Mouse (Mus musculus) T-helper 2 cell (primary cell): ENCODE measurements around the gene Lrfn1.
"Not testable (repeated sequence)": the region's sequence is repeated elsewhere in the genome, so short reads cannot be mapped to it uniquely, and the experiment has no call there.

Experiments
- in situ Hi-C: fragments of 300-600 bp; cut with MboI, MseI; formaldehyde crosslinking; loops from one replicate; pipeline ENCODE4 v1.15.1; 2025; ENCODE audit warnings: high pct_unique_total_duplicates

The Lrfn1 gene

GRCm38 (mm10) chr7:28447101-28447830, 4.5 kb upstream of the Lrfn1 start:
- in situ Hi-C loops, result no loop called here

- in situ Hi-C loops, result no loop called here
Observed at GRCm38 (mm10) chr7:28447865-28448820, 3.6 kb upstream of the Lrfn1 start.

DNA sequence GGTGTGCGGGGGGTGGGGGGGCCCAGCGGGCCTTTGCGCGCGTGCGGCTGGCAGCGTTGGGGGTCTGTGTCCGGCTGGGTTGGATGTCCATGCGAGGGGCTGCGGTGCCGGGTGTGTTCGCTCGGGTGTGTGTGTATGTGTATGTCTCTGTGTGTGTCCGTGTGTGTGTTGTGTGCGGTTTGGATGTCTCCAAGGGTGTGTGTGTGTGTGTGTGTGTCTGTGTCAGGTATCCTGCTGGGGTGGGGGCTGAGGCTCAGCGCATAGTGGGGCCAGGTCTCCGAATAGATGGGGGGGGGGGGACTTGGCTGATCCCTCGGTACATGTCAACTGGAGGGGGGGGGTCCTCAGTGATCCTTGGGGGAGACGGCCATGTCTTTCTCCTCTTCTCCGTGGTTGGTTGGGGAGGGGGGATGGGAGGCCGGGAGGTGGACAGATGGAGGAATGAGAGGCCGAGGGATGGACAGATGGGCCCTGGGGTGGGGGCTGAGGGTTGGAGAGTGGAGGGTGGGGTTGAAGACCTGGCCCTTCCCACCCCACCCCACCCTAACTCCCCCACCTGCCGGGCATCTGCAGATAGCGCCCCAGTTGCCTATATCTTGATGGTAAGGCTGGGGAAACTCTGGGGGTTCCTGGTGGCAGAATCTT, 703 bp downstream of the Lrfn1 start:
- in situ Hi-C loops, result loop anchor here (5.0 kb wide), 1 partner anchor 75 kb away; no protein-coding TSS in a partner anchor

DNA sequence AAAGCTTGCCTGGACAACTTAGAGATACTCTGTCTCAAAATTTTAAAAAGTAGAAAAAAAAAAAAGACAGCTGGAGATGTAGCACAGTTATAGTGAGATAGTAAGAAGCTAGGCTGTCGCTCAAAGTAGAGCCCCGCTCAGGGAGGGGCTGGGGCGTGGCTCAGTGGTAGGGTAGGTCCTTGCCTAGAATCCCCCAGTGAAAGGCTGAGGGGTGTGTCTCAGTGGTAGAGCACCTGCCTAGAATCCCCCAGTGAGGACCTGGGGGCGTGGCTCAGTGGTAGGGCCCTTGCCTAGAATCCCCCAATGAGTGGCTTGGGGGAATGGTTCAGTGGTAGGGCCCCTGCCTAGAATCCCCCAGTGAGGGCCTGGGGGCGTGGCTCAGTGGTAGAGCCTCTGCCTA, 8.6 kb downstream of the Lrfn1 start:
- in situ Hi-C loops, result no loop called here

DNA sequence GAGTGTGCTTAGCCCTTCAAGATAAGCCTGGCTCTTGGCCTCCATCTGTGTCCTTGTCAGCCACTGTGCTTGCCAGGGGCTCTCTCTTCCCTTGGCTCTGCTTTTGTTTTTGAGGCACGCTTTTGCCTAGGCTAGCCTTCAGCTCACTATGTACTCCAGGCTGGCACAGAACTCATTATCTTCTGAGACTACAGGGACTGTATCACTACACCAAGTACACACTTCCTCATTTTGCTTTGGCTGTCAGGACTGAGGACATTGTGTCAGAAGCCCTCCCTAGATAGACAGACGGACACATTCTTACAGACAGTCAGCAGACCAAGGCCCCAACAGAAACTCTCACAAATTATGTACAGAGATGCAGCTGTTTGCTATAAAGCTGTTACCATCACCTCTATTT, 11.0 kb downstream of the Lrfn1 start:
- in situ Hi-C loops, result no loop called here

DNA sequence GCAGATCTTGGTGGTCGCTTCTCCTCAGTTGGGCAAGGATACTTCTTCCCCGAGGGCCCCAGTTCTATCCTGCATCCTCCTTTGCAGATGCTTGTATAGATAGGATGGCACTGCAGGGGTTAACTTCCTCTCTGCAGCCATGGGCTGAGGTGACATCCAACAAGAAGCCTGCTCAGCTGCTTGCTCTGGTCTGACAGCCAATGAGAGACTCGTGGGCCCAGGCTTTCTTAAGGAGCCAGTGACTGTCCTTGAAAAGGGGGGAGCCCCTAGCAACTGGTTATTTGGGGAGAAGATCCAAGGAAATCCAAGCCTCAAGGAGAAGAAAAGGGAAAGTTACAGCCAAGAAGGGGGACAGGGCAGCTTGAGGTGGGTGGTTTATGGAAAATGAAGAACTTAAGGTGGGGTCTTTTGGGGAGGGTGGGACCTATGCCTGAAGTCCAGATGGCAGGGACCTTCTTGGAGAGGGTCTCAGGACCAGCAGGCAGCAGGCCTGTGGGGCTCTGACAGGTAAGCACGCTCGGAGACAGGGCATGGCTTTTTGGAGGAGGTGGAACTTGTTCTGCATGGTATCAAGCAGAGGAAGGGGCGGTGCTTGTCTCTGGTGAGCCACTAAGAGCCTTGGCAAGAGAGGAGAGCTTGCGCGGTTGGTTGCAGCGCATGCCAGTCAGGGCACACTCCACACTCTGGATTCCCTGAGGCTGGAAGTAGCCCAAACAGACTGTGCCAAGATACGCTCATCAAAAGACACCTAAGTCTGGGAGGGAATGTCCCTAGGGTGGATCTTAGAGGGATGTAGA, 12.8 kb downstream of the Lrfn1 start:
- in situ Hi-C loops, result no loop called here

- in situ Hi-C loops, result no loop called here
Observed at GRCm38 (mm10) chr7:28466721-28467212, 15.0 kb downstream of the Lrfn1 start.

- in situ Hi-C loops, result no loop called here
Observed at GRCm38 (mm10) chr7:28467213-28467751, 15.5 kb downstream of the Lrfn1 start.

GRCm38 (mm10) chr7:28476191-28476590, 24.4 kb downstream of the Lrfn1 start:
- in situ Hi-C loops, result no loop called here

DNA sequence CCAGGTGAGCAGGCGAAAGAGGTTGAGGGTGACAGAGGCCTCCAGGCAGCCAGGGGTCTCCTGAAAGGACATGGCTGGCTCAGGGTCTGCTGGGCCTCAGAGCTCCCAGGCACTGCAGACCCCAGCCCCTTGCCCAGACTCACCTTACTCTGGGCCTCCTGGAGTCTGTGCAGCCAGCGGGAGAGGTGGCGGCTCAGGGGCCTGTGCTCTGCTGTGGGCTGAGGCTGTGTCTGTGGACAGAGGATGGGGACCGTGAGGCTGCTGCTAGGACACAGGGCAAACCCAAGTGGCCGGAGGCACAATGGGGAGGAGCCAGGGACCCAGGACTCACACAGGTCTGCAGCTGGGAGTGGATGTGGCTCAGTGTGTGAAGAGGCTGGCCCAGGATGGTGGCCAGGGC, 25.6 kb downstream of the Lrfn1 start:
- in situ Hi-C loops, result no loop called here

DNA sequence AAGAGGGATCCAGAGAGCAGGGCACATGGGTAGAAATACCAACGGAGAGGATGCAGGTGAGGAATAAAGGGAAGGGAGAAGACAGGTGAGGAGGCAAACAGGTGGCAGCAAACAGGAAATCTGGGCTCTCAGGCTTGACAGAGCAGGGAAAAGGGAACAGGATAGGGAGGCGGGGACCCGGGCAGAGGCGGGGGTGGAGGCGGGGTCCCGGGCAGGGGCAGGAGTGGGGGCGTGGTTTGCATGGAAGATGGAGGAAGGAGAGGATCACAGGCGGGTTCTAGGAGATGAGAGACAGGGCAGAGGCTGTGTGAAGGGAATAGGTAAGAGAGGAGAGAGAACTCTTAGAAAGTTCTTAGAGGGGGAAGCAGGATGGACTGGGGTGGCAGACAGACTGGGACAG, 27.1 kb downstream of the Lrfn1 start:
- in situ Hi-C loops, result no loop called here

GRCm38 (mm10) chr7:28482854-28483253, 31.1 kb downstream of the Lrfn1 start:
- in situ Hi-C loops, result no loop called here

GRCm38 (mm10) chr7:28484192-28484591, 32.4 kb downstream of the Lrfn1 start:
- in situ Hi-C loops, result no loop called here

DNA sequence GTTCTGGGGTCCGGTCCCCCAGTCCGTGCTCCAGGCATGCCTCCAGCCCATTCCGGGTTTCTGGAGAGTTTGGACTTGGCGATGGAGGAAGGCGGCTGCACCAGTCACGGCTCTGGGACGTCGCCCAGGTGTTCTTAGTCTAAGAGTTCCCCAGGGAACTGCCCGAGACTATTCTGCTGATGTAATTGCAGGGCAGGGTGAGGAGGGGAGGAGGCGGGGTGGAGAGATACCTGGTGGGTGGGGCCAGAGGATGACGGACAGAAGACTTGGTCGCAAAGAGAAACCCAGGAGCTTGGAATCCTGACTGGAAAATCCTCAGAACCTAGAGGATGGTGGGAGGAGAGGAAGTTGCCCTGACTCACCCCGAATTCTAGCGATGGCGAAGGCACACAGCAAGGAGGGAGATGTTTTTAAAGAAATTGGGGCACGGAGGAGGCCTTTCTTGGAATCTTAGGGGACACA, 36.3 kb downstream of the Lrfn1 start:
- in situ Hi-C loops, result no loop called here

GRCm38 (mm10) chr7:28490410-28490809, 38.6 kb downstream of the Lrfn1 start:
- in situ Hi-C loops, result no loop called here

GRCm38 (mm10) chr7:28490903-28491302, 39.1 kb downstream of the Lrfn1 start:
- in situ Hi-C loops, result no loop called here

DNA sequence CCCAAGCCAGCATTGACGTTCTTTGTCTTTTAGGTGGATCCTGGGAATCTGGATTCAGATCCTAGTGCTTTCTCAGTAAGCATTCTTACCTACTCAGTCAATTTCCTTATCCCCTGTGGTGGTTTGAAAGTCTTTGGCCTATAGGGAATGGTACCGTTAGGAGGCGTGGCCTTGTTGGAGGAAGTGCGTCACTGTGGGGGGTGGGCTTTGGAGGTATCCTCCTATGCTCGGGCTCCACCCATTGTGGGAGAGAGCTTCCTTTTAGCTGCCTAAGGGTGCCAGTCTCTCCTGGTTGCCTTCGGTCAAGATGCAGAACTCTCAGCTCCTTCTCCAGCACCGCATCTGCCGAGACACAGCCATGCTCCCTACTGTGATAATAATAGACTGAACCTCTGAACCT, 40.5 kb downstream of the Lrfn1 start:
- in situ Hi-C loops, result no loop called here

- in situ Hi-C loops, result no loop called here
Observed at GRCm38 (mm10) chr7:28495426-28495825, 43.6 kb downstream of the Lrfn1 start.

DNA sequence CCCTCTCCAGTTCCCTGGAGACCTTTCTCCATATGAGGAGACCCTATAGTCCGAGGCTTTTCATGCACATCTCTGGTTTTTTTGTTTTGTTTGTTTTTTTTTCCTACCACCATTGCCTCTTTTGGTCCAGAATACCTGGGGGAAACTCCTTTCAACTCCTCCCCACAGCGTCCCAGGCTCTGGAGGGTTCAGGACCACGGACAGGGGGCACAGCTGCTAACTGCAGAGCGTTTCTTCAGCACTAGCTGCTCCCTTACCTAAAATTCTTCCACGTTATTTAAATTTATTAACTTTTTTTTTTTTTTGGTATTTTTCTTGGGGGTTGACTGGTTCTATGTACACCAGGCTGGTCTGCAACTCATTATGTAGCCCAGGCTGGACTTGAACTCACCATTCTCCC, 53.8 kb downstream of the Lrfn1 start:
- in situ Hi-C loops, result no loop called here

GRCm38 (mm10) chr7:28509121-28509520, 57.3 kb downstream of the Lrfn1 start:
- in situ Hi-C loops, result not testable (repeated sequence)
